Mouse (Mus musculus) forebrain, embryonic 12.5 days (tissue): ENCODE measurements around the gene Polr2g. TPM values are rescaled to one million over a fixed set of nuclear protein-coding genes. Genes with fewer than 3 reads are reported as not detected.

Source experiments
- ATAC-seq: fragments of 200-750 bp; cut with Nextera tagmentation; 2 replicates; pipeline ENCODE4 v1.8.0; 2017; ENCODE audit warnings: moderate TSS enrichment; ENCODE audit not compliant: low FRiP score
- H3K27ac ChIP-seq: fragments of 300-500 bp; sonication (generic); 2 replicates; pipeline ENCODE4 v1.5.1; 2016; ENCODE audit warnings: mild to moderate bottlenecking
- H3K27me3 ChIP-seq: fragments of 300-500 bp; sonication (generic); 2 replicates; pipeline ENCODE4 v1.6.1; 2016; ENCODE audit warnings: mild to moderate bottlenecking
- H3K36me3 ChIP-seq: fragments of 300-500 bp; sonication (generic); replicated peaks from 2 replicates; pipeline ENCODE4 v1.6.1; 2016; ENCODE audit warnings: mild to moderate bottlenecking
- H3K4me1 ChIP-seq: fragments of 300-500 bp; sonication (generic); 2 replicates; pipeline ENCODE4 v1.6.1; 2016
- H3K4me2 ChIP-seq: fragments of 300-500 bp; sonication (generic); 2 replicates; pipeline ENCODE4 v1.6.1; 2016; ENCODE audit warnings: mild to moderate bottlenecking, moderate library complexity
- H3K4me3 ChIP-seq: fragments of 300-500 bp; sonication (generic); replicated peaks from 2 replicates; pipeline ENCODE4 v1.5.1; 2016; ENCODE audit warnings: mild to moderate bottlenecking
- H3K9ac ChIP-seq: fragments of 300-500 bp; sonication (generic); 2 replicates; pipeline ENCODE4 v1.6.1; 2016; ENCODE audit warnings: mild to moderate bottlenecking
- H3K9me3 ChIP-seq: fragments of 300-500 bp; sonication (generic); 2 replicates; pipeline ENCODE4 v1.6.1; 2016
- WGBS: fragments of 180-500 bp; shearing (Covaris S2); methylation state at CpG from one replicate; pipeline ENCODE4 v1.1.7; 2016; 5-methylcytosine and 5-hydroxymethylcytosine counted together
- polyA plus RNA-seq: library from polyadenylated mRNA; unstranded; fragments of >200 nt; fragmentation: Nextera tagmentation; extraction: Ambion mirVana; gene quantifications from 2 replicates; pipeline ENCODE4 v1.2.1, GENCODE M21; 2016

The Polr2g gene
- polyA plus RNA-seq, 1 experiment from 2014 or later = 161 TPM

DNA sequence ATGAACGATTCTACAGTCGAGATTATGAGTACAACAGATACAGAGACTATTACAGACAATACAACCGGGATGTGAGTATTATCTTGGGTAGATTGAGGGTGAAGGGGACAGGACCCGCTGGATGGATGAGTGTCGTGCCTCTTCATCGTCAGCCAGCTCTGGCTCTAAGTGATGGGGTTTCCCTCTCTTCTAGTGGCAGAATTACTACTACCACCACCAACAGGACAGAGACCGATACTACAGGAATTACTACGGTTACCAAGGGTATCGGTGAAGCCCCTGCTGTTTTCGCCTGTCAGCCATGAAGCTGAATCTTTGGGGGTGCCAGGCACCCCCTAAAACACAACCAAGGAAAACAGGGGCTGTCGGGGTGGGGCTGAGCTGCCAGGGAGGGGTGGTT lies 32.9 kb upstream of the Polr2g start:
- Histone ChIP-seq H3K9me3 (no peaks in the 10 kb centered on the region), H3K27ac (no peak overlapping the region), H3K4me2 (no peak overlapping the region), H3K27me3 (no peaks in the 10 kb centered on the region), H3K4me1 (no peaks in the 10 kb centered on the region), H3K9ac (no peak overlapping the region), H3K4me3 (no peak overlapping the region), H3K36me3 (peaks cover 93% of the 10 kb centered on the region)
- ATAC-seq = no peak
- whole genome bisulfite sequencing = 84% methylated on average over 11 of the region's 11 CpGs

DNA sequence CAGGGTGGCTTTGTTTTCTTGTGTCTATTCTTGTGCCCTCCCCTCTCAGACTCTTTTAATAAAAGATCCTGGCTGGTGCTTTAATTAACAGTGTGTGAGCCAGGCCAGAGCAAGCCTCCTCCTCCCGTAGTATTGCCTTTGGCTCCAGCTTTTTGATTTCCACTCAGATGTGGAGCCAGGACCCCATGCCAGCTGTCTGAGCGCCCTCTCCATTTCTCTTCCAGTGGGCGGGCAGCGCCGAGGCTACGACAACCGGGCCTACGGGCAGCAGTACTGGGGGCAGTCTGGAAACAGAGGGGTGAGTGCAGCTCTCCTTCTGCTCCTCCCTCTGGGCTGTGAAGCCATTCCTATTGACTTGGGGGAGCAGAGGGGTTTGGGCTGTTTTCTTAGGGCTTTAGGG lies 32.3 kb upstream of the Polr2g start:
- Histone ChIP-seq H3K9ac (no peak overlapping the region), H3K36me3 (peaks cover 94% of the 10 kb centered on the region), H3K9me3 (no peaks in the 10 kb centered on the region), H3K4me1 (no peaks in the 10 kb centered on the region), H3K27me3 (no peaks in the 10 kb centered on the region), H3K4me2 (no peak overlapping the region), H3K4me3 (no peak overlapping the region), H3K27ac (no peak overlapping the region)
- WGBS = 91% methylated on average over 8 of the region's 8 CpGs
- ATAC-seq = no peak

DNA sequence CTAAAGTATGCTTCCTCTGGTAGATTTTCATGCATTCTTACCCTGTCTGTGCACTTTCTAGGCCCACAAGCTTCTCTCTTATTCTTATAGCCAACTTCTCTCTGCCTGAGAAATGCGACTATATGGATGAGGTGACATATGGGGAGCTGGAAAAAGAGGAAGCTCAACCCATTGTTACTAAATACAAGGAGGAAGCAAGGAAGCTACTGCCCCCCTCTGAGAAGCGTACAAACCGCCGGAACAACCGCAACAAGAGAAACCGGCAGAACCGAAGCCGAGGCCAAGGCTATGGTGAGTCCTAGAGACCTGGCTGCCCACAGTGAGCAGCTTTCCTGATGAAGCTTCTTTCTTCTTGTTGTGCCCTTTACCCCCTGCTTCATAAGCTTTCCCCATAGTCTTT lies 31.3 kb upstream of the Polr2g start, which contains the start of gene AC129217.1:
TSS of gene AC129217.1 (plus strand) at position 114 of the 400 bp plus-strand sequence.
- no peaks in the 10 kb centered on the region for H3K9me3 ChIP-seq
- no peak within 1 kb of the TSS for H3K9ac ChIP-seq
- WGBS = 93% methylated on average over 8 of the region's 8 CpGs
- H3K36me3 ChIP-seq = peaks cover 99% of the 10 kb centered on the region
- no peak within 1 kb of the TSS for H3K4me2 ChIP-seq
- H3K4me1 ChIP-seq = no peaks in the 10 kb centered on the region
- ATAC-seq = no peak
- H3K27ac ChIP-seq = no peak within 1 kb of the TSS
- no peaks in the 10 kb centered on the region for H3K27me3 ChIP-seq
- H3K4me3 ChIP-seq = no peak within 1 kb of the TSS

DNA sequence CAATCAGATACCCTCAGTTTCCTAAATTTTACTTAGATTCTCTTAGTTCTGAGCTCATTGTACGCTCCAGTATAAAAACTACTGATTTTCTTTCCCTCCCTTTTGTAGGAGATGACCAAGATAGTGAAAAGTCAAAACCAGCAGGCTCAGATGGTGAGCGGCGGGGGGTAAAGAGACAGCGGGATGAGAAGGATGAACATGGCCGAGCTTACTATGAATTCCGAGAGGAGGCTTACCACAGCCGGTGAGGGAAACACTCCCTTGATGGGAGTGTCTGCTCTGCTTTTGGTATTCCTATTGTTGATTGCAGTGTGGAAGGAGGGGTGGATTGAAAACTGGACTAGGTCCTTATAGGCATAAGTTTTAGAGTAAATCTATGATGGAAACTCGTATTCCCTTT lies 24.3 kb upstream of the Polr2g start:
- Histone ChIP-seq H3K4me2 (peak overlapping the region; percentile 98), H3K27ac (no peak overlapping the region), H3K4me1 (peaks cover 31% of the 10 kb centered on the region), H3K4me3 (peak overlapping the region; percentile 99), H3K9ac (peak overlapping the region; percentile 98; the same call in 1 of the 2 replicates), H3K27me3 (no peaks in the 10 kb centered on the region), H3K36me3 (peaks cover 51% of the 10 kb centered on the region), H3K9me3 (no peaks in the 10 kb centered on the region)
- no peak for ATAC-seq
- WGBS = 73% methylated on average over 8 of the region's 8 CpGs

DNA sequence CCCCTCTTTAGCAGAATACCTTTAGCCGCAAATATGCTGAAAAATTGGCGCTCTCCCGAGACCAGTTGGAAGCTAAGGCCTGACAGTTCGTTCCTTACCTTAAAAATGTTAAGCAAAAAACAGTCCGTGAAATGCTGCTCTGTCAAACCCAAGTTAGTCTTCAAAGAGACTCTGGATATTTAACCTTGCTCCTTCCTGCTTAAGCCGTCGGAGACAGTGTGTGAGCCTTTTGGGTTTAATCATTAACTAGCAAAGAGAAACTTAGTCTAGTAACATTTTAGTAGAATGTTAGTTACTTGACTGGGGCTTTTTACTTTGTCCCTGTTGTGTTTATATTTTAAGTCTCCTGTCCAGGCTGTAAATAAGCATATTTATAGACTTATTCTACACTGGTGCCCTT lies 22.8 kb upstream of the Polr2g start:
- peak overlapping the region; percentile 99 for H3K4me3 ChIP-seq
- H3K27ac ChIP-seq = peak overlapping the region; percentile 100; the same call in 1 of the 2 replicates
- H3K27me3 ChIP-seq = no peaks in the 10 kb centered on the region
- ATAC-seq = no peak
- H3K4me1 ChIP-seq = peaks cover 46% of the 10 kb centered on the region
- H3K36me3 ChIP-seq = peaks cover 41% of the 10 kb centered on the region
- peak overlapping the region; percentile 98 for H3K9ac ChIP-seq
- WGBS = 3% methylated on average over 7 of the region's 7 CpGs
- H3K4me2 ChIP-seq = peak overlapping the region; percentile 98
- H3K9me3 ChIP-seq = no peaks in the 10 kb centered on the region

DNA sequence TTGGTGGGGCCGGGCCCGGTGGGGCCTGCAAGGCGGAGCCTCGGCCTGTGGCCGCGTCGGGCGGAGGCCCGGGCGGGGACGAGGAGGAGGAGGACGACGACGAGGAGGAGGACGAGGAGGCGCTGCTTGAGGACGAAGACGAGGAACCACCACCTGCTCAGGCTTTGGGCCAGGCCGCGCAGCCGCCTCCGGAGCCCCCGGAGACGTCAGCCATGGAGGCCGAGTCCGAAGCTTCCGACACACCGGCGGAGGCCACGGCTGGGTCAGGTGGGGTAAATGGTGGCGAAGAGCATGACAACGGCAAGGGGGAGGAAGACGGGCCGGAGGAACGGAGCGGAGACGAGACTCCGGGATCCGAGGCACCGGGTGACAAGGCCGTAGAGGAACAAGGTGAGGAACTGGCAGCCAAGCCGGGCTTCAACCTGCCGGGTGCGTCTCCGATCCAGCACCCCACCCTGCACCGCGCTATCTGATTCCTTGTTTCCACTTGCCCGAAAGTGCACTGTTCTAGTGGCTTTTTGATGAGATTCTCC lies 22.1 kb upstream of the Polr2g start:
- H3K27me3 ChIP-seq = no peaks in the 10 kb centered on the region
- peak; percentile 22; the same call in 1 of the 2 replicates for ATAC-seq
- H3K36me3 ChIP-seq = peaks cover 40% of the 10 kb centered on the region
- H3K4me2 ChIP-seq = peak overlapping the region; percentile 98
- peak overlapping the region; percentile 99 for H3K4me3 ChIP-seq
- no peaks in the 10 kb centered on the region for H3K9me3 ChIP-seq
- peaks cover 52% of the 10 kb centered on the region for H3K4me1 ChIP-seq
- H3K9ac ChIP-seq = peak overlapping the region; percentile 98
- H3K27ac ChIP-seq = peak overlapping the region; percentile 100
- under 1% methylated on average over 48 of the region's 48 CpGs for WGBS

DNA sequence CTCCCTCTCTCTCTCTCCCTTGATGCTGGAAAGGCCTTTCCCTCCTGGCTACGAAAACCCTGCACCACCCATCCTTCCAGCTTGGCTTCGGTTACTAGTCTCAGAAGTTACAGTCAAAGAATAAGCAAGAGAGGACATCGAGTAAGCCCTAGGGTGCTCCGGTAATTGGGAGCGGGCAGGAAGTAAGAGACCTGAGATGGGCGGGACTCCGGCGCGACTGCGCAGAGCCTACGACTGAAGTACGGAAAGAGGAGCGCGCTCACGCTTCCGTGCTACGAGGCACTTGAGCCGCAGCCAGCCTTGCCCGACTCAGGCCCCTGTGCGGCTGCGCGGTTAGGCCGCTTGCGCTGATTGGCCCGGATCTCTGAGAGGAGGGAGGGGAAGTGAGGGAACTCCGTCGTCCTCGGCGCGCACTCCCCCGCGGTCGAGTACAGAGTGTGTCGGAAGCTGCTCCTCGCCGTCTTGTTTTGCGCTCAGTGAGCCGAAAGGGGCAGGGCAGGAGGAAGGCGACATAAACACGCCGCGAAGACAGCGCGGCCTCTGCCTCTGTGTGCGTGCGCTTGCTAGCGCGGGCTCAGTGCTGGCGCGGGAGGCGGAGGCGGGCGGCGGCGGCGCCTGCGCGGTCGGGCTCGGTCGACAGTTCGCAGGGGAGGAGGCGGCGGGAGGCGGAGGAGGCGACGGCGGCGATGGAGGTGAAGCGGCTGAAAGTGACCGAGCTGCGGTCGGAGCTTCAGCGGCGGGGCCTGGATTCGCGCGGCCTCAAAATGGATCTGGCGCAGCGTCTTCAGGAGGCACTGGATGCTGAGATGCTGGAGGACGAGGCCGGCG lies 21.4 kb upstream of the Polr2g start, which contains the start of gene Hnrnpul2:
TSS of gene Hnrnpul2 (plus strand) at position 415 of the 828 bp plus-strand sequence.
- H3K4me2 ChIP-seq = peak within 1 kb of the TSS; percentile 98
- H3K9me3 ChIP-seq = no peaks in the 10 kb centered on the region
- H3K4me1 ChIP-seq = peaks cover 55% of the 10 kb centered on the region
- peak within 1 kb of the TSS; percentile 99 for H3K4me3 ChIP-seq
- peak within 1 kb of the TSS; percentile 100 for H3K27ac ChIP-seq
- under 1% methylated on average over 73 of the region's 83 CpGs for WGBS
- H3K27me3 ChIP-seq = no peaks in the 10 kb centered on the region
- peaks cover 39% of the 10 kb centered on the region for H3K36me3 ChIP-seq
- H3K9ac ChIP-seq = peak within 1 kb of the TSS; percentile 98
- peak; percentile 96 for ATAC-seq

DNA sequence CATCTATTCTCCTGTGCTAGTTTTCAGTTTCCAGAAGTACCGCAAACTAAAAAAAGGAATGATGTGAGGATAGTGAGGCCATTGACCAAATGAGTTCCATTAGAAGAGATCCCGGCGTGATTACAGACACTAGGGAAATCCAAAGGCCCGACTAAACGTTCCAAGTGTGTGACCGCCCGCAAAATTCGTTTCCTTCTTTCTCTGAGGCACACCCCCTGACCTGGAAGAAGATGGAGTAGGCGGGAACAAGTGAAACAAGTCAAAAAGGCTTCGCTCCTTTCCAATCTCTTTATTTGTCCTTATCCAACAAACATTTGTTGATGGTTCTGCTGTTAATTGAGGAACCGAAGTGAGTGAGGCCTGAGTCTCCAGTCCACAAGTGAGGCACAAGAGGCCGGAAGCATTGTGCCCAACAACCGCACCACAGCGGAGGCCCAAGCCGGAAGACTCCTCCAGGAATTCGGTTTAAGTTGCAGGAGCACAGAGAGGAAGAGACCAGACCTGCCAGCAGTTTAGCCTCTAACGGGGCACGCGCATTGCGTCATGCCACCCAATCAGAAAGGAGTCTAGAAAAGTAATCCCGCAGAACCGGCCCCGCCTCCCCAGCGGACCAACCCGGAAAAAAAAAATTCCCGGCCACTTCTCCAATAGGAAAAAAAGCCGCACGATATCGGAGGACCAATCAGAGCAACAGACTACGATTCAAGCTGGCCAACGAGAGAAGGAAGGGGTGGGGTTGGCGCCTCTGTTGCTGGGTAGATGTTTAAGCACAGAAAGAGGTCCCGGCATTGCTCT lies 20.6 kb upstream of the Polr2g start, which contains the start of gene Ttc9c:
TSS of gene Ttc9c (minus strand) at position 533 of the 795 bp plus-strand sequence.
- under 1% methylated on average over 33 of the region's 33 CpGs for WGBS
- H3K9ac ChIP-seq = peak within 1 kb of the TSS; percentile 98
- peaks cover 55% of the 10 kb centered on the region for H3K4me1 ChIP-seq
- H3K9me3 ChIP-seq = no peaks in the 10 kb centered on the region
- H3K36me3 ChIP-seq = peaks cover 38% of the 10 kb centered on the region
- H3K4me3 ChIP-seq = peak within 1 kb of the TSS; percentile 99
- H3K4me2 ChIP-seq = peak within 1 kb of the TSS; percentile 98
- peak; percentile 94 for ATAC-seq
- H3K27me3 ChIP-seq = no peaks in the 10 kb centered on the region
- peak within 1 kb of the TSS; percentile 100 for H3K27ac ChIP-seq

DNA sequence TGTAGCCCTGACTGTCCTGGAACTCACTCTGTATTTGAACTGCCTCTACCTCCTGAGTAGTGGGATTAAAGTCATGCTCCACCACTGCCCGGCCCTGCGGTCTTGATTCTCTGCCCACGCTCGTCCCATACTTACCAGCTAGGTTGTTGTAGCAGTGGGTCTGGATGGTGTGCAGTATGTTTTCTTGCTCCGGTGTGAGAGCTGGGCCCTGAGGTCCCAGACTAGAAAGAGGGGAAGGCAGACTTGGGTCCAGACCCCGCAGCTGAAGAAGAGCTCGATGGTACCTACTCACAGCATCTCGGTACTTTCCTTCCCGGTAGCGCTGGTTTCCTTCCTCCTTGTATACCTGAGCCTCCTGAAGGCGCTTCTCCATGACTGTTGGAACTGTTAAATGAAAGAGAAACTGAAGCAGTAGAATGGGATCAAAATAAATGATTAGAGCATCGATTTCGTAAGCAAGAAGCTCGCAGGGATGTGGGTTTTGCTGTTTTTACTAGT lies 20.0 kb upstream of the Polr2g start:
- Histone ChIP-seq H3K4me2 (peak overlapping the region; percentile 98), H3K4me3 (peak overlapping the region; percentile 99), H3K9ac (peak overlapping the region; percentile 87), H3K4me1 (peaks cover 53% of the 10 kb centered on the region), H3K27me3 (no peaks in the 10 kb centered on the region), H3K9me3 (no peaks in the 10 kb centered on the region), H3K27ac (peak overlapping the region; percentile 100), H3K36me3 (peaks cover 37% of the 10 kb centered on the region)
- ATAC-seq = no peak
- 29% methylated on average over 14 of the region's 14 CpGs for WGBS

DNA sequence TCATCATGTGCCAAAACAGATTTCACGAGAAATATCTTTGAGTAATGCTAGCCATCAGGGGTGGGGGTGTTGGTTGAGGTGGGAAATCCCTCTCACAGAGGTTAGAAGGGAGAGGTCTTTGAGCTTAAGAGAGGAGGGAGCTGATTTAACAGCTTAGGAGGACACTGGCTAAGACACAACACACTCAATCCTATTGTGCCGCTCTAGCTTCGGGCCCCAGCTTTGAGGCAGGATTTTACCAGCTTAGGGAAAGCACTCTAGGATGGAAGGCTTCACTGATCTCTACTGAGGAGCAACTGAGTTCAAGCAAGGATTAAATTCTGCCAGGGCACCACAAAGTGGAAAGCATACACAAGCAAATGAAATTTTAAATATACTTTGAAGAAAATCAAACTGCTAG lies 18.6 kb upstream of the Polr2g start:
- Histone ChIP-seq H3K4me3 (0 out of 2 replicates have a peak overlapping the region, but pooled peaks have one; percentile 12), H3K9ac (peak overlapping the region; percentile 30)

DNA sequence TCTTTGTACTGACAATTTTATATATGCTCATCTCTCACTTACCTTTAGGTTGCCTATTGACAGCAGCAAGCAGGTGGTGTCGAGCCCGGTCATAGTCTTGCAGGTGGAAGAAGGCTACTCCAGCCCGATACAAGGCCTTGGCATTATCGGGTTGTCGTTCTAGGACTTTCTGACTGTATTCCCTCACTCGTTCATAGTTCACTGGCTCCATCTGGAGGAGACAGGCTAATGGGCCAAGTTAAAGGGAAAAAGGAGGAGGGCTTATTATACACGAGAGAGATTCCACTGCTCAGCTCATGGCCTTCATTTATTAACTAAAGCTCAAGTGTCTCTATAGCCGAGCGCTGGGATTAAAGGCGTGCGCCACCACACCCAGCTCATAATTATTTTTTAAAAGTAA lies 17.4 kb upstream of the Polr2g start:
- no peaks in the 10 kb centered on the region for H3K27me3 ChIP-seq
- H3K9me3 ChIP-seq = no peaks in the 10 kb centered on the region
- H3K9ac ChIP-seq = 0 out of 2 replicates have a peak overlapping the region, but pooled peaks have one; percentile 38
- no peak overlapping the region for H3K27ac ChIP-seq
- peaks cover 51% of the 10 kb centered on the region for H3K36me3 ChIP-seq
- ATAC-seq = no peak
- H3K4me3 ChIP-seq = no peak overlapping the region
- no peak overlapping the region for H3K4me2 ChIP-seq
- H3K4me1 ChIP-seq = peaks cover 33% of the 10 kb centered on the region
- WGBS = 80% methylated on average over 11 of the region's 11 CpGs

More for the DNA sequence above, 18.6 kb upstream of the Polr2g start:
- Histone ChIP-seq H3K27ac (no peak overlapping the region), H3K4me1 (peaks cover 40% of the 10 kb centered on the region), H3K36me3 (peaks cover 42% of the 10 kb centered on the region), H3K27me3 (no peaks in the 10 kb centered on the region), H3K9me3 (no peaks in the 10 kb centered on the region), H3K4me2 (peak overlapping the region; percentile 35)
- ATAC-seq = no peak
- WGBS = 46% methylated on average over 3 of the region's 3 CpGs

DNA sequence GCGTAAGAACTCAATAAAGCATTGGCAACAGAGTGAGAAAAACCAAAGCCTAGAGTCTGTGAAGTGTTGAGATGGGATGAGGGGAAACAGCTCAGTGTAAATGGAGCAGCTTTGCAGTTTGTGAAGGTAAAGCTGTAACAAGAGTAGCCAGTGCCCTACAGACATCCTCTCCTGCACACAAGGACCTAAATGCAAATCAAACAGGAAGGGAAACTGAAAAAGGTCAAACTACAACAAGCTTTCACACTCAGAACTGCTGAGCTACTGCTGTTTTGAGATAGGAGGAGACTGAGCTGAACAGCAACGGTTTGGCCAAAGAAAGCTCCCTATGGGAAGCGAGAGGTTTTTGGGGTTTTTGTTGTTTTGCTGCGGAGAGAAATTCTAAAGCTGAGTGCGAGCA lies 8.4 kb upstream of the Polr2g start:
- H3K4me3 ChIP-seq = no peak overlapping the region
- WGBS = 97% methylated on average over 5 of the region's 5 CpGs
- H3K27ac ChIP-seq = no peak overlapping the region
- peaks cover 69% of the 10 kb centered on the region for H3K36me3 ChIP-seq
- no peak for ATAC-seq
- H3K4me1 ChIP-seq = peaks cover 15% of the 10 kb centered on the region
- no peak overlapping the region for H3K4me2 ChIP-seq
- no peak overlapping the region for H3K9ac ChIP-seq
- H3K27me3 ChIP-seq = no peaks in the 10 kb centered on the region
- no peaks in the 10 kb centered on the region for H3K9me3 ChIP-seq
